Mouse (Mus musculus) small intestine, adult 2 months (tissue): ENCODE results near the gene Tmigd1. TPM values are rescaled to one million over a fixed set of nuclear protein-coding genes. Genes with fewer than 3 reads are reported as not detected.

Experiments used
- H3K27ac ChIP-seq: fragments of 200-500 bp; 2 replicates; pipeline ENCODE4 v1.5.1; 2012; ENCODE audit warnings: low read depth, low read length, control low read depth, inconsistent platforms; ENCODE audit not compliant: insufficient read depth
- H3K27me3 ChIP-seq: fragments of 200-500 bp; 2 replicates; pipeline ENCODE4 v1.6.1; 2012; ENCODE audit warnings: mild to moderate bottlenecking, moderate library complexity, low read length, inconsistent platforms; ENCODE audit not compliant: control insufficient read depth, insufficient read depth
- H3K36me3 ChIP-seq: fragments of 200-500 bp; 2 replicates; pipeline ENCODE4 v1.6.1; 2012; ENCODE audit warnings: mild to moderate bottlenecking, low read length, control low read depth, inconsistent platforms; ENCODE audit not compliant: control insufficient read depth, insufficient read depth
- H3K4me1 ChIP-seq: fragments of 200-500 bp; 2 replicates; pipeline ENCODE4 v1.6.1; 2012; ENCODE audit warnings: low read length, inconsistent platforms, mixed read lengths; ENCODE audit not compliant: control insufficient read depth, insufficient read depth, insufficient read length
- H3K4me3 ChIP-seq: fragments of 200-500 bp; 2 replicates; pipeline ENCODE4 v1.5.1; 2012; ENCODE audit warnings: low read depth, mild to moderate bottlenecking, control low read depth, inconsistent platforms, low read length, moderate library complexity
- CTCF ChIP-seq: fragments of 200-500 bp; IDR thresholded peaks from 2 replicates; pipeline ENCODE4 v1.5.1; 2012; ENCODE audit warnings: low read depth, mild to moderate bottlenecking, control low read depth, inconsistent platforms, low read length, moderate library complexity, mixed read lengths; ENCODE audit not compliant: insufficient replicate concordance, insufficient read length; ENCODE audit errors: extremely low read depth
- POLR2A ChIP-seq: fragments of 200-500 bp; IDR thresholded peaks from 2 replicates; pipeline ENCODE4 v1.6.1; 2012; ENCODE audit warnings: low read depth, mild to moderate bottlenecking, control low read depth, inconsistent platforms, low read length, moderate library complexity
- WGBS: fragments of 180-500 bp; shearing (Covaris S2); methylation state at CpG from one replicate; pipeline ENCODE4 v1.1.7; 2018; 5-methylcytosine and 5-hydroxymethylcytosine counted together
- polyA plus RNA-seq: library from polyadenylated mRNA; depleted of rRNA; stranded (reverse); fragments of >200 nt; gene quantifications from 2 replicates; pipeline ENCODE4 v1.2.3, GENCODE M21; 2012

Gene Tmigd1
- polyA plus RNA-seq, 1 experiment = 8.4 TPM

- Histone ChIP-seq H3K4me1 (peaks cover 21% of the 10 kb centered on the region; the same call in 1 of the 2 replicates), H3K27ac (peak overlapping the region; percentile 29), H3K27me3 (no peaks in the 10 kb centered on the region), H3K4me3 (no peak overlapping the region), H3K36me3 (no peaks in the 10 kb centered on the region)
- no peak for TF ChIP-seq CTCF
- no peak for TF ChIP-seq POLR2A
- 80% methylated on average over 3 of the region's 3 CpGs for WGBS
These were observed 3.2 kb upstream of the Tmigd1 start for GRCm38 (mm10) chr11:76898751-76899150.

- Histone ChIP-seq H3K27me3 (no peaks in the 10 kb centered on the region), H3K27ac (no peak overlapping the region), H3K4me1 (peaks cover 17% of the 10 kb centered on the region; the same call in 1 of the 2 replicates), H3K36me3 (no peaks in the 10 kb centered on the region), H3K4me3 (no peak overlapping the region)
- no peak for TF ChIP-seq POLR2A
- TF ChIP-seq CTCF = peak; percentile 43; the same call in 1 of the 2 replicates
- 46% methylated on average over 5 of the region's 5 CpGs for WGBS
These were observed 1.9 kb upstream of the Tmigd1 start for GRCm38 (mm10) chr11:76899758-76900738.

GRCm38 (mm10) chr11:76904340-76904739, 2.4 kb downstream of the Tmigd1 start:
- TF ChIP-seq CTCF (no peak), POLR2A (no peak)
- WGBS = 34% methylated on average over 2 of the region's 2 CpGs

GRCm38 (mm10) chr11:76908651-76909050, 6.7 kb downstream of the Tmigd1 start:
- TF ChIP-seq CTCF (no peak), POLR2A (no peak)
- H3K4me1 ChIP-seq = peaks cover 2% of the 10 kb centered on the region; the same call in 1 of the 2 replicates
- H3K36me3 ChIP-seq = no peaks in the 10 kb centered on the region
- H3K27ac ChIP-seq = 0 out of 2 replicates have a peak overlapping the region, but pooled peaks have one; percentile 7
- no peaks in the 10 kb centered on the region for H3K27me3 ChIP-seq
- no peak overlapping the region for H3K4me3 ChIP-seq
- WGBS = 28% methylated on average over 7 of the region's 7 CpGs

More at GRCm38 (mm10) chr11:76904340-76904739, 2.4 kb downstream of the Tmigd1 start:
- Histone ChIP-seq H3K36me3 (no peaks in the 10 kb centered on the region), H3K4me3 (no peak overlapping the region), H3K4me1 (peaks cover 10% of the 10 kb centered on the region; the same call in 1 of the 2 replicates), H3K27ac (no peak overlapping the region), H3K27me3 (no peaks in the 10 kb centered on the region)

- H3K27me3 ChIP-seq = no peaks in the 10 kb centered on the region
- H3K4me1 ChIP-seq = peaks cover 9% of the 10 kb centered on the region; the same call in 1 of the 2 replicates
- no peak for TF ChIP-seq CTCF
- H3K27ac ChIP-seq = no peak overlapping the region
- WGBS = 72% methylated on average over 3 of the region's 3 CpGs
- H3K36me3 ChIP-seq = no peaks in the 10 kb centered on the region
- no peak overlapping the region for H3K4me3 ChIP-seq
These were observed 9.5 kb downstream of the Tmigd1 start for GRCm38 (mm10) chr11:76911325-76912054.

- 52% methylated on average over 7 of the region's 7 CpGs for WGBS
- Histone ChIP-seq H3K27ac (no peak overlapping the region), H3K4me1 (peaks cover 9% of the 10 kb centered on the region), H3K4me3 (no peak overlapping the region), H3K27me3 (no peaks in the 10 kb centered on the region), H3K36me3 (no peaks in the 10 kb centered on the region)
- TF ChIP-seq POLR2A = no peak
- no peak for TF ChIP-seq CTCF
These were observed 10.1 kb downstream of the Tmigd1 start for GRCm38 (mm10) chr11:76912055-76912395.
